Mouse (Mus musculus) kidney, embryonic 16.5 days (tissue): ENCODE data around the gene Smarca2. TPM values are rescaled to one million over a fixed set of nuclear protein-coding genes. Genes with fewer than 3 reads are reported as not detected.
A peak's percentile ranks its signal among the peaks of the same experiment; 100 is the strongest.

ENCODE experiments used
- ATAC-seq: fragments of 200-750 bp; cut with Nextera tagmentation; 2 replicates; pipeline ENCODE4 v1.8.0; 2017; ENCODE audit warnings: moderate TSS enrichment; ENCODE audit not compliant: low FRiP score, low TSS enrichment
- H3K27ac ChIP-seq: fragments of 300-500 bp; sonication (generic); 2 replicates; pipeline ENCODE4 v1.5.1; 2014; ENCODE audit warnings: low read length
- H3K27me3 ChIP-seq: fragments of 300-500 bp; sonication (generic); 2 replicates; pipeline ENCODE4 v1.6.1; 2014; ENCODE audit warnings: low read length, control low read depth, mixed read lengths; ENCODE audit not compliant: insufficient read depth
- H3K36me3 ChIP-seq: fragments of 300-500 bp; sonication (generic); 2 replicates; pipeline ENCODE4 v1.6.1; 2014; ENCODE audit warnings: low read length, control low read depth, mixed read lengths; ENCODE audit not compliant: insufficient read depth
- H3K4me1 ChIP-seq: fragments of 300-500 bp; sonication (generic); 2 replicates; pipeline ENCODE4 v1.6.1; 2014; ENCODE audit warnings: low read length, control low read depth, mixed read lengths; ENCODE audit not compliant: insufficient read depth
- H3K4me2 ChIP-seq: fragments of 300-500 bp; sonication (generic); replicated peaks from 2 replicates; pipeline ENCODE4 v1.6.1; 2014; ENCODE audit warnings: low read depth, low read length
- H3K4me3 ChIP-seq: fragments of 300-500 bp; sonication (generic); 2 replicates; pipeline ENCODE4 v1.5.1; 2014; ENCODE audit warnings: mild to moderate bottlenecking, low read length
- H3K9ac ChIP-seq: fragments of 300-500 bp; sonication (generic); replicated peaks from 2 replicates; pipeline ENCODE4 v1.6.1; 2014; ENCODE audit warnings: low read length
- H3K9me3 ChIP-seq: fragments of 300-500 bp; sonication (generic); 2 replicates; pipeline ENCODE4 v1.6.1; 2016; ENCODE audit warnings: low read length, control low read depth
- WGBS: fragments of 180-500 bp; shearing (Covaris S2); extraction: QIAGEN DNeasy Blood & Tissue Kit; methylation state at CpG from one replicate; pipeline ENCODE4 v1.1.7; 2014; 5-methylcytosine and 5-hydroxymethylcytosine counted together
- polyA plus RNA-seq: library from polyadenylated mRNA; unstranded; fragments of >200 nt; fragmentation: Nextera tagmentation; extraction: Ambion mirVana; gene quantifications from 2 replicates; pipeline ENCODE4 v1.2.1, GENCODE M21; 2015

The Smarca2 gene
- polyA plus RNA-seq, 1 experiment from 2014 or later = 40.5 TPM

DNA sequence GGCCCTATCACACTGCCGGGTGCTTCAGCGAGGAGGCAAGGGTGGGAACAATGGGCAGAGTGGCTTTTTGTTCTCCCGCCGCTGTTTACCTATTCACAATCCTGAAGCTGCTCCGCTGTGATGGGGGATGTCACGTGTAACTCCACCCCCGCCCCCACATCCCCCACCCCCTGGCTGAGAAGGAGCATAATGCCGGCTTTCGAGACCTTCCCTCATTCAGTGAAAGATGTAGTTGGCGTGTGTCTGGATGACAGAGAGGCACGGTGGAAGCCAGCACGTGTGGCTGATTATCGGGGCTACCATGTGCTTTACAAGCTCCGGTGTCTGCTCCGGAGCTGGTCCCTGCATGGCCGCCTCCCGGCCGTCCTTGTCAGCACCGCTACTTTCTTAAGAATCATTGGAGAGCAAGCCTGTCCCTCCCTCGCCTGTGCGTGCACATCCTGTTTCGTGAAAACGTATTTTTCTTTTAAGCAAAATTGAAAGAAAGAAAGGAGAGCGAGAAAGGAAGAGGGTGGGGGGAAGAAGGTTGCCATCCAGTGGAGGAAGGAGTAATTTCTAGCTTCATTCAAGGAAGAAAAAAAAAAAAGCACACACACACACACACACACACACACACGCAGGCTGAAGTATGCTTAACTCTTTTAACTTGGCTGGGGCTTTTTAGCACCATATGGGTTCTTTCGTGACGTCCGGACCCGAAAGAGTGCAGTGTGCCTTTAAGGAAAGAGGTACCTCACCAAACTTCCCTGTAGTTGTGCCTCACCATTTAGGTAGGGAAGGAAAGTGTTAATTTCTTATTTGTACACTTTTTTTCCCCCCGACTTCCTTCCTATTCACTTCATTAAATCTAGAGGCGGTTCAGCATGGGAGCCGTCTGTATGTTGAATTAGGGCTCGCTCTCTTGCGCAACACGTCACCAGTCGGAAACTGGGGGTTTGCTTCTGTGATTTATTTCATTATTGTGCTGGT, 143.0 kb downstream of the Smarca2 start:
- Histone ChIP-seq H3K27ac (peak overlapping the region; percentile 100), H3K36me3 (peaks cover 3% of the 10 kb centered on the region; the same call in 1 of the 2 replicates), H3K4me1 (peaks cover 19% of the 10 kb centered on the region), H3K4me3 (peak overlapping the region; percentile 67), H3K9ac (peak overlapping the region; percentile 89), H3K9me3 (no peaks in the 10 kb centered on the region), H3K27me3 (no peaks in the 10 kb centered on the region), H3K4me2 (peak overlapping the region; percentile 79)
- WGBS = under 1% methylated on average over 36 of the region's 36 CpGs
- ATAC-seq = peak; percentile 94

DNA sequence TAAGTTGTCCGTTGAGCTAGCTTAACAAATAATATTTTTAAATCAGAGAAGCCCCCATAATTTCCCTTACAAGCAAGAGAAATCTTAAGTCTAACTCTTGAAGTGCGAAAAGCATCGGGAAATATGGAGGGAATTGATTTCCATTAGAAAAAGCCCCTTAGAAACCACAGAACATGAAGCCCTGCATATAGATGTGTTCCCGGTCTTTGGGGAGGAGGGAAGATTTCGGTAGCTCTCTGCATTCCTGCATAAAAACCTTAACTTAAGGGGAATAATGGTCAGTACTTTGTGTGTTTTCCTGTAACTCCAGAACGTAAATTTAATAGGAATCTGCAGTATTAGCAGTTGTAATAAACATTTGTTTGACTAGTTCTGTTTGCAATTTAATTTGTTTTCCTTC, 143.8 kb downstream of the Smarca2 start:
- H3K36me3 ChIP-seq = peaks cover 3% of the 10 kb centered on the region; the same call in 1 of the 2 replicates
- H3K4me2 ChIP-seq = peak overlapping the region; percentile 79
- H3K9me3 ChIP-seq = no peaks in the 10 kb centered on the region
- ATAC-seq = no peak
- H3K9ac ChIP-seq = peak overlapping the region; percentile 81
- H3K27me3 ChIP-seq = no peaks in the 10 kb centered on the region
- peak overlapping the region; percentile 67 for H3K4me3 ChIP-seq
- H3K4me1 ChIP-seq = peaks cover 27% of the 10 kb centered on the region
- WGBS = 0% methylated on average over 6 of the region's 6 CpGs
- peak overlapping the region; percentile 100 for H3K27ac ChIP-seq

DNA sequence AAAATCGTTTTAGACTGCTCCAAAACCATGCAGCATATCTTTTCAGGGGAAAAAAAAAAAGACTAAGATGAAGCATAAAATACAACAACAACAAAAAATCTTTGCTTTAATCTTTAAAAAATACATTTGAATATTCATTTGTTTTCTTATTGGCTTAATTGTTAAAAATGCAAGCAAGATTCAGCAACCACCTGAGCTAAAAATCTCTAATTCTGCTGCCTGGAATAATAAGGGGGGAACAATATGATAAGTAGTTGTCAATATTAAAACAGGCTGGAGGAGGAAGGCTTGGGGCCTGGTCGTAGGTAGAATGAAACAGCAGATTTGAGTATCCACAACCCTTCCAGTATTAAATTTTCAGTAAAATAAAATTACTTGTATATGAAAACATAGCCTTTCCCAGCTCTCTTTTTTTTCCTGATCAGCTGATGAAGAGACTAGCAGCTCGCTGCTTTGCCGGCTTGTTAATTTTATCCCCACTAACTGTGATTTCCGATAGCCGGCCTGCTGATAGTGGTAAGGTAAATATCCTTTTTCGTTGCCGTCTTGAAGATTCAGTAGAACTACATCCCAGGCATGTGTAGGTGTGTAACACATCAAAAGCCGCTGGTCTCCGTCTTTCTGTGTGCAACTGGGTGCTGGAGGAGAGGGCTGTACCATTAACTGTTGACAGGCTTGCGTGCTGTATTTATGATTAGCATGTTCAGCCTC, 144.7 kb downstream of the Smarca2 start:
- Histone ChIP-seq H3K9ac (peak overlapping the region; percentile 50), H3K4me3 (peak overlapping the region; percentile 67)

DNA sequence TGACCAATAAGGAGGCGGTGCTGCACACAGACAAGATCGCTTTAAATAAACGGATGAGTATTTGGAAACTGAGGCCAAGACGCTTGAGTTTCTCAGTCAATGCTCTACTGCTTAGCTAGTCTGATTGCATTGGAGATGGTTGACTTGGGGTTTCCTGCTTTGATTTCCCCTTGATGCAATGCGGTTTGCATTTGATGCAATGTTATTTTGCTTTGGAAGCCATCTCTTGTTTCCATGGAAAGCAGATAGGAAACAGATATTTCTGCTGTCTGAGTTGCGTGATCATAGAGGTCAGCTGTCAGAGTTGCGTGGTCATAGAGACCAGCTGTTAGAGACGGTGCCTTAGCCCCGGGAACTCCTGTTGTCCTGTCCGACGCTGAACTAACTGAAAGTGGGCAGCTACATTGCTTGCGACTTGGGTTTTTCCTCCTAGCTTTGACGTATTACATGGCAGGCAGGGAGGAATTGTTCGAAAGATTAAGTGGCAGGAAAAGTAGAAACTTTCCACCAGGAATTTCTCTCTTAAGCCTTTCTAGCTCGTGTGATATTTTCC, 147.8 kb downstream of the Smarca2 start:
- Histone ChIP-seq H3K9me3 (no peaks in the 10 kb centered on the region), H3K27ac (peak overlapping the region; percentile 76), H3K4me3 (no peak overlapping the region), H3K36me3 (peaks cover 3% of the 10 kb centered on the region; the same call in 1 of the 2 replicates), H3K27me3 (no peaks in the 10 kb centered on the region), H3K4me2 (peak overlapping the region; percentile 21; the same call in 1 of the 2 replicates), H3K9ac (0 out of 2 replicates have a peak overlapping the region, but pooled peaks have one; percentile 31), H3K4me1 (peaks cover 30% of the 10 kb centered on the region)
- 53% methylated on average over 15 of the region's 15 CpGs for WGBS
- no peak for ATAC-seq

More for the DNA sequence above, 144.7 kb downstream of the Smarca2 start:
- H3K27me3 ChIP-seq = no peaks in the 10 kb centered on the region
- H3K4me2 ChIP-seq = peak overlapping the region; percentile 79
- H3K27ac ChIP-seq = peak overlapping the region; percentile 100
- peaks cover 36% of the 10 kb centered on the region for H3K4me1 ChIP-seq
- no peak for ATAC-seq
- WGBS = 16% methylated on average over 11 of the region's 11 CpGs
- H3K36me3 ChIP-seq = peaks cover 3% of the 10 kb centered on the region; the same call in 1 of the 2 replicates
- no peaks in the 10 kb centered on the region for H3K9me3 ChIP-seq

DNA sequence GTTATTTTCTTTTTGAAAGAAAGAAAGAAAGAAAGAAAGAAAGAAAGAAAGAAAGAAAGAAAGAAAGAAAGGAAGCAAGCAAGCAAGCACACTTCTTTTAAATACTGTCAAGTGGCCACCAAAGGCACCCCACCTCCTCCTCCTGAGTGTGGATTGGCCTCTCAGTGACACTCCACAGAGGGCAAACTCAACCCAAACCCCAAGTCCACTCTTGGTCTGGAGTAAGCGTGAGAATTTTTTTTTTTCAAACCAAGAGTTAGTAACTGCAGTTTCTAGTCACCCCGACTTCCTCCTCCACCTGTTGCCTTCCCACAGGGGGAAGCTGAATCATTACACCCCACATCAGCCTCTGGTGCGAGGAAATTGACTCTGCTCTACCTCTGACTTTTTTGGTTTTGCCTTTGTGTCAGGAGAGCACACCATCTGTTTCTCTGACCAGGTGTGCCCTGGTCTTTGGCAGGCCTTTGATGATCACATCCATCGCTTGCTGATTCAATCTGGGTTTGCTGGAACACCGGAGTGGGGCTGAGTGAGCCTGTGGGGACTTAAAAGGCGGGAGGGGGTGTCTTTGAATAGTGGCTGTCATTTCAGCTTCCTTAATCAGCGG, 148.5 kb downstream of the Smarca2 start:
- peak overlapping the region; percentile 68 for H3K27ac ChIP-seq
- H3K4me1 ChIP-seq = peaks cover 34% of the 10 kb centered on the region
- H3K9me3 ChIP-seq = no peaks in the 10 kb centered on the region
- no peak overlapping the region for H3K4me3 ChIP-seq
- peaks cover 3% of the 10 kb centered on the region; the same call in 1 of the 2 replicates for H3K36me3 ChIP-seq
- no peak overlapping the region for H3K4me2 ChIP-seq
- 40% methylated on average over 7 of the region's 7 CpGs for WGBS
- no peaks in the 10 kb centered on the region for H3K27me3 ChIP-seq
- H3K9ac ChIP-seq = 0 out of 2 replicates have a peak overlapping the region, but pooled peaks have one; percentile 4
- ATAC-seq = no peak

DNA sequence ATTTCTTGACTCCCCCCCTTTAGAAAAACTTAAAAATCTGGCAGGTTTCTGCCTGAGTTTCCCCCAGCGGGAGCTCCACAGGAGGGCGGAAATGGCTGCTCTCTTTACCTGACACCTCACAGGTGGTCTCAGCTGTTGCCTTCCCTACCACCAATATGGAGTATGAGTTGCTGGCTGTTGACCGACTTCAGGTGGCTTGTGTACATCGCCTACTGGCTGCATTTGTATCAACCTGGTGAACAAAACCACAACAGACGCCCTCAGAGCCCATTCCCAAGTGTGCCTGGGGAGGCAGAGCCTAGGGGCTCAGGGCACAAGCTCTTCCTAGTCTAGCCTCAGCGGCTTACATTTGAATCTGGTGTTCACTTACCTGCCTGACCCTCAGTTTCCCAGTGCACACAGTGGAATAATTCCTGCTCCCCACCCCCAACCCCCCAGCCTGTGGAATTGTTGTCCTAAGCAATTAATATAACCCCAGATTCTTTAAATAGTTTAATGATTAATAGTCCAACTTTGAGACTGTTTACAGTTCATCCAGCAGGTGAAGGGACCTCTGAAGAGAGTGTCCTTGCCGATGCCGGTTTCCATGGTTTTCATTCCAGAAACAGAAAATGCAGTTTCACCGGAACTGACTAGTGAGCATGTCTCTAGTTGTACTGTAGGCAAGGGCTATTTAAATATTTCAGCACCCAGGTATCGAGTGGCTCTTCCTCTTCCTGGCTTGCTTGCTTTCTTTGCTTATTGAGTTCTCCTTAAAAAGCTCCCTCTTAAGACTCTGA, 149.4 kb downstream of the Smarca2 start:
- Histone ChIP-seq H3K4me1 (peaks cover 41% of the 10 kb centered on the region), H3K9ac (no peak overlapping the region), H3K4me3 (no peak overlapping the region), H3K27ac (peak overlapping the region; percentile 83), H3K9me3 (no peaks in the 10 kb centered on the region), H3K36me3 (peaks cover 3% of the 10 kb centered on the region; the same call in 1 of the 2 replicates), H3K27me3 (no peaks in the 10 kb centered on the region), H3K4me2 (0 out of 2 replicates have a peak overlapping the region, but pooled peaks have one; percentile 1)
- peak; percentile 76 for ATAC-seq
- WGBS = 42% methylated on average over 10 of the region's 10 CpGs

DNA sequence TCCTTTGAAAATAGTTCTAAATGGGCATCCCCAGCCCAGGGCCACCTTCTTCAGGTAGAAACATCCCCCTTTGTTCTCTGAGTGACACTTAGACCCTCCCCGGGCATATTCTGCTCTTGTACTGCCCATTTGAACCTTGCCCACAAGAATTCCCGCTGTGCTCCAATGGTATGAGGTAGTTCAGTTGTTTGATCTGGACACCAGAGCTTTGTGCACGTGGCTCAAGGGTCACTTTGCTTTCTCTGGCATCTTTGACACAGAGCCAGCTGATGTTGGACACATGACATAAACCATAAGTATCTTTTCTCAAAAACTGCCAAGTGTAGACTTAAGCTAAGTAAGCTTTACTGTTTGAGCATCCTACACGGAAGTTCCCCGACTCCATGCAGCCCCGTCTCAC, 151.1 kb downstream of the Smarca2 start:
- ATAC-seq = no peak
- no peak overlapping the region for H3K27ac ChIP-seq
- H3K9ac ChIP-seq = no peak overlapping the region
- H3K4me1 ChIP-seq = peaks cover 37% of the 10 kb centered on the region
- H3K4me3 ChIP-seq = no peak overlapping the region
- H3K36me3 ChIP-seq = peaks cover 8% of the 10 kb centered on the region; the same call in 1 of the 2 replicates
- WGBS = 88% methylated on average over 6 of the region's 6 CpGs
- H3K9me3 ChIP-seq = no peaks in the 10 kb centered on the region
- no peaks in the 10 kb centered on the region for H3K27me3 ChIP-seq
- H3K4me2 ChIP-seq = no peak overlapping the region

DNA sequence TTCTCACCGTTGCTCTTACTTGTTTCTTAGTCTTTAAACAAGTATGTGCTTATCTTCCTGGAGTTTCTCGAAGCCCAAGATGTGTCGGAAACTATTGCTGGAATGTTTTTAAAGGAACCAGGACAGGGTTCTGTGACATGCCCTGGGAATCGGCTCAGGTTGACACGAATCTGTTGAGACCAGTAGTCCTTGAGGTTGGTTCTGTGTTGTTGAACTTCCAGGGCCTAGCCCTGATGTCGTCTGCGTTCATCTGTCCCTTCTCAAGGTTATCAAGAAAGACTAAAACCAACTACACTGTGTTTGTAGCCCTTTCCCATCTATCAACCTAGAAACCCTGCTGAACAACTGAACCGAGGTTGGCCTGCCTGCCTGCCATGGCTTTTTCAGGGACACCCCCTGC, 151.5 kb downstream of the Smarca2 start:
- WGBS = 80% methylated on average over 8 of the region's 8 CpGs
- Histone ChIP-seq H3K9ac (no peak overlapping the region), H3K9me3 (no peaks in the 10 kb centered on the region), H3K36me3 (peaks cover 8% of the 10 kb centered on the region; the same call in 1 of the 2 replicates), H3K4me3 (no peak overlapping the region), H3K4me2 (no peak overlapping the region), H3K4me1 (peaks cover 37% of the 10 kb centered on the region), H3K27ac (no peak overlapping the region), H3K27me3 (no peaks in the 10 kb centered on the region)
- no peak for ATAC-seq
